Mouse (Mus musculus): ENCODE data around the gene Vipr1.
"Not testable (repeated sequence)": the region's sequence is repeated elsewhere in the genome, so short reads cannot be mapped to it uniquely, and the experiment has no call there.

Gene Vipr1

DNA sequence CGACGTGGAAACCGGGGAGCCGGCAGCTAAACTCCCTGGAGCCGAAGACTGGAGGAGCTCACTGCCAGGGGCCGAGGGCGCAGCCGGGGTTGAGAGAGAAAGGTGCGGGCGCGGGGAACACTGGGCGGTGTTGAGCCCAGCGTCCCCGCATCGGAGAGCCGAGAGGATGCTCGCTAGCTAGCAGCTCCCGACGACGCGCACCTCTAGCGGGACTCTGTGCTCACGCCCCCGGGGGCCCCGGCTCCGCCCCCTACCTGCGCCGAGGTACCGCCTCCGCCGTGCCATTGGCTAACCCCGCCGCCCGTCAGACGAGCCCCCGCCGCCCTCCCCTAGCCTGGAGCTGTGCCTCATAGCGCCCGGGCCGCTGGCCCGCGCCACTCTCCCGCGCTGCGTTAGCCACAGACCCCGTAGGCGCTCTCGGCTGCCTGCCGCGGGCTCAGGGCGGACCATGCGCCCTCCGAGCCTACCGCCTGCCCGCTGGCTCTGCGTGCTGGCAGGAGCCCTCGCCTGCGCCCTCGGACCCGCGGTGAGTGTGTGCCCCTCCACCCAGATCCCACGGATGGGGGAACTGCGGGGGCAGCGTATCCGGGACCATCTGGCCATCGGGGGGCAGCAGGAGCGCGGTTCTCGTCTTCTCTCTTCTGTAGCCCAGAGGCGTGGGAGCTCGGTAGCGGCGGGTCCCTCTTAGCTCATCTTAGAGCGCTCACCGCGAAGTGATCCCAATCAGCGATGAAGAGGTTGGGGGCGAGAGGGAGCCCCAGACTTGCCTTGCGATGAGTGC lies at the start of gene Vipr1:
Gene Vipr1, plus strand, starts transcription at position 316 of the 781 bp plus-strand sequence.
- peak; percentile 84 for DNase-seq (ENCODE audit: low spot score)

DNA sequence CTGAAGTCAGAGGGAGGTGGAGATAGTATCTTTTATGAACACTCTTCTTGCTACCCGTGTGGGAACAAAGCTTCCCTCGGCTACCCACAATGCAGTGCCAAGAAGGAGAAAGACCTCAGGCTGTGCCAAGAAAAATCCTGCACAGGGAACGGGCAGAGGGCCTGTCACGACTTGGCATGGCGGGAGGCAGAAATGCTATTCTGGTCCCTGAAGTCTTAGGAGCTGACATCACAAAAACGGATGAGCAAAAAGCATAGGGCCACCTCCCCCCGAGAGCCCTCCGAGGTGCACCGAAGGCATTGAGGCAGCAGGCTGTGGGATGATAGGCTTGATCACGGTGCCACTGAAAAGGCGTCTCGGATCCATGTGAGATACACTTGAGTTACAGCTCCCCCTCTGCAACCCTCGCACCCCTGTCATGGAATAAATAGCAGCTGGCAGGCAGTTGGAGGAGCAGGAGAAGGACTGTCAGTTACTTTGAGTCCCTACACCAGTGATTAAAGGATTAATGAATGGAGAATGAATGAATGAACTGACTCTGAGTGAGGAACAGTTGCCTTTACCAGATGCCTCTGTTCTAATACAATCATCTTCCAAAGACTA lies 49.5 kb upstream of the Vipr1 start:
- no peak for DNase-seq (ENCODE audit: low spot score)

DNA sequence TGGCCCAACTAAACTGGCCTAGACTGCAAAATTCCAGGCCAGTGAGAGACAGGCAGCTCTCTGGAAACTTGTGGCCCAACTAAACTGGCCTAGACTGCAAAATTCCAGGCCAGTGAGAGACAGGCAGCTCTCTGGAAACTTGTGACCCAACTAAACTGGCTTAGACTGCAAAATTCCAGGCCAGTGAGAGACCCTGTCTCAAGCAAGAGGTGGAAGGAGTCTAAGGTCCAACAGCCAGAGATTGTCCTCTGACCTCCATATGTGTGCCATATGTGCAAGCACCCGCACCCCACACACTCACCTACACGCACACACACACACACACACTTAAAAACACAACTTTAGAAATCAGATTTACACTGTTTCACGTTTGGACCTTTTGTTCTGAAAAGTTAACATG lies 48.7 kb upstream of the Vipr1 start:
- not testable (repeated sequence) for DNase-seq (ENCODE audit: low spot score)

DNA sequence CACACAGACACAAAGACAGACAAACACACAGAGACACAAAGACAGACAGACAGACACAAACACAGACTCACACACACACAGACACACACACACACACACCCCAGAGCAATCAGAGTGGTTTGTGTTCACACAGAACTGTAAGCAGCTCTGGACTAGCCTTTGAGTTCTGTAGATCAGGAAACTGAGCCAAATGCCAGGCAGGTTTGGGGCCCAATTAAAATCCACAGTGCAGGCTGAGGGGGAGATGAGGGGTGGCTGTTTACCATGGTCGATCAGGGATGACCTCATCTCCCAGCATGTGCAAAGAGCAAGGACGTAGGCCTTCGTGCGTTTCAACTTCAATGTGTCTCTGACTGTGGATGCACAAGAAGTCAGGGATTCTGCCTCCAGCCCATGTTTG lies 47.7 kb upstream of the Vipr1 start:
- no peak for DNase-seq (ENCODE audit: low spot score)

DNA sequence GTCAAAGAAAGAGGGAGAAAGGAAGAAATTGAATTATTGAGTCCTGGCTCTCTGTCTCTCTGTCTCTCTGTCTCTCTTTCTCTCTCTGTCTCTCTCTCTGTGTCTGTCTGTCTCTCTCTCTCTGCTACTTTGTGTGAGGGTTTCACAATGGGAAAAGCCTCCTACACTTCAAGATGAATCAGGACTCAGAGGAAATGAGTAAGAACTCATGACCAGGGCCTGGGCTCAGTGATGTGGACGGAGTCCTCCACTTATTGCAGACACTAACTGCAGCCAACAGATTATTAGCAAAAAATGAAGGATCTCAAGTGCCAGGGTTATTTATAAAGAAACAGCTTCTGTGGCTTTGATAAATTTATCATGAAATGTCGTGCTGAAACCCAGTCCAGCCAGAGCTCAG lies 44.4 kb upstream of the Vipr1 start:
- no peak for DNase-seq (ENCODE audit: low spot score)

DNA sequence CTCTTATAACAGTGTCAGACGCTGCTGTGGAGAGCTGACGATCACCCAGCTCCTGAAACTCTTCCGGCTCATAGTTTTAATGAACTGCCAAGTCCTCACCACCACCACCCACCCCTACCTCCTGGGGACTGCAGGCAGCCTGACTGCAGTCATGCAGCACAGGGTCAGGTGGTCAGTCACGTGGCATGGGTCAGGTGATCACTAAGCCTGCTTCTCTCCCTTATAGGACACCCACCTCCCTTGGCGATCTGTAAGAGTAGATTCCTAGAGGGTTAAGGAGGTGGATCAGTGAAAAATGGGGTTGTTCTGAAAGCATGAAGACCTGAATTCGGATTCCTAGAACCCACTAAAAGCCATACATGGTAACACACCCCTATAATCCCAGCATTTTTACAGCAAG lies 43.0 kb upstream of the Vipr1 start:
- no peak for DNase-seq (ENCODE audit: low spot score)

DNA sequence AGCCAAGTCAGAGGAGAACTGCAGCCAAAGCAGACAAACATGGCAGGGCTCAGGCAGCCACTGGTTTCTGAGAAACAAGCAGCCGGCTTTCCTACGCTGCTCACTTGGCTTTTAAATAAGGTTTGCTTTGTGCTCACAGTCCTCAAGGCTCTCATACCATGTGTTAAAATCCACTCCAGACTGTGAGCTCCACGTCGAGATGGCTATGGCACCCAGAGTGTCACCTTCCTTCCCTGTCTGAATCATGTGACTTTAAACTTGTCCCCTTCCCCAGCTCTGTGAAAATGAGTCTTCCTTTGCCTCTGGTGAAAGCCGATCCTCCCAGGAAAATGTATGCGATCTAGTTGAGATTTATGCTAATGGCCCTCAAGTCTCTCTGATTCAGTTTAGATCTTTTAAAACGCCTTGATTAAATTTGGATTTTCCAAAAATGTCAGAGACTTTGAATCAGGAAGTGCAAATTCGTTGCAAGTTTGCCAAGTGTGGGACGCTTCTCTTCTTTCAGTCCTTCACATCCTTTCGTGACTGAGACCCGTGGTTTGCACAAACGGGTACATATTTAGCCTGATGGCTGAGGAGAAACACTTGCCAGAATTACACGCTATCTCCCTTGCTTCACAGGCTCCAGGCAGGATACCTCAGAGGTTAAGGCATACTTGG lies 42.2 kb upstream of the Vipr1 start:
- DNase-seq (ENCODE audit: low spot score), result no peak

DNA sequence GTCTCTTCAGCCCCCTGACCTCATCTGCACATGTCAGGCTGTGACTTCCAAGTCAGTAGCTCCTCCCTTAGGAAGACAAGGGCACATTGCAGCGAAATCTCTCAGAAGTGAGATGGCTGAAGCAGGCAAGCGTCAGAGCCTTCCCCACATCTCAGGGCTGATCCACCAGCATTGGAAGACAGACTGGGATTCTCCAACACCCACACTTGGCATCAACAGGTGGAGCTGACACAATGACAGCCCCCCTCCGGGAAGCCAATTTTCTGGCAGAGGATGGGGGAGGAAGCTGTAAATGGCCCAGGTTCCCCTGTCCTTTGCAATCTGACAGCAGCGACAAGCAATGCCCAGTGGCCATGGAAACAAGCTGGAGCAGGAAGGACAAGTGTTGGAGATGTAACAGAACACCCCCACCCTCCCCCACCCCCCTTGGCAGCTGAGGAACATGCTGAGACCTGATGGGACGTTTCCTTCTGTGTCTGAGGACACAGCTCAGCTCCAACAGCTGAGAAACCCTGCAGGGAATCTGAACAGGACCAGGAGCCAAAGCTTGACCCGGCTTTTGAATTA lies 41.6 kb upstream of the Vipr1 start:
- DNase-seq (ENCODE audit: low spot score), result no peak

DNA sequence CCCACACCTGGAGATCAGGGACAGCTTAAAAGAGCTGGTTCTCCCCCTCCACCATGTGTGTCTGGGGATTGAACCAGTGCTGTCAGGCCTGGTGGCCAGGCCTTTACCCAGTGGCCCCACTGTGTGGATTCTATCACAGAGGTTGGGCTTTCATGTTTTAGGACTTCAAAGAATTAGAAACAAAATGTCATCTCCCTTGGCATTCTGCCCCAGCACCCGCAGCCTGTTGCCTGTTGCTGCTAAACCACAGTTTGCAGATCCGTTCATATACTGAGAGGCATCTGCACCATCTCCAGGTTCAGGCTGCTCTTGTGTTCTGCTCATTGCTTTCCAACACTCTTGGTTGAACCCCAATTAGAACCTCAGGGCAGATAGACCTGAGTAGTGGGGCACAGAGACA lies 40.1 kb upstream of the Vipr1 start:
- no peak for DNase-seq (ENCODE audit: low spot score)

DNA sequence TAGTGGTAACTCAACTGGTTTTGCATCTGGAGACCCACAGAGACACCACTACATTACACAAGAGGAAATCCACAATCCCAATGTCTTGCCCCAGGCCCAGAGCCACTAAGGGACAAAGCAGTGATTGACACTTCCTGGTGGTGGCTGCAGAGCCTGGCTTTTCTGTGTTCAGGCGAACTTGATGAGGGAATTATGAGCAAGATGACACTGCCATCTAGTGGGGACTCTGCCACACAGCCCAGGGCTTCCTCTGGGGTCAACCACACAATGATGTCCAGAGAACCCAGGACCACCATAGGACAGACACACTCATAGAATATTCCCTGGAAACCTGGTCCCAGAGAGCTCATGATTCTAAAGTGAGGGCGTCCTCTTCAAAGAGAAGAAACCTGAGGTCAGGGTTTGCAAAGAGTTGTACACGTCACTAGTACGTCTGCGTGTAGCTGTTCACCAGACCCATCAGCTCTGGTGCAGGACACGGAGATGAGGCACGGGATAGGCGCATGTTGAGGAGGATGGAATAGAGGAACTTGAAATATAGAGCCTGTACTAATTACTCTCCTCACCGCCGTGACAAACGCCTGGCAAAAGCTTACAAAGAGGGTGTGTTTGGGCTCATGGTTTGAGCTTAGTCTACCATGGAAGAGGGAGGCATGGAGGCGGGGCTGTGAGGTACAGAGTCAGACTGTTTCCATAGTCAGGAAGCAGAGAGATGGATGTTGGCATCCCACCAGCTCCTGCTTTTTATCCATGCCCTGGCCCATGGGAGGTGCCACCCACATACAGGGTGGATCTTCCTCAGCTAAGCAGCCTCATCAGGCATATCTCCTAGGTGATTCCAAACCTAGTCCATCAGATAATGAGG lies 36.9 kb upstream of the Vipr1 start:
- DNase-seq (ENCODE audit: low spot score), result peak; percentile 76

DNA sequence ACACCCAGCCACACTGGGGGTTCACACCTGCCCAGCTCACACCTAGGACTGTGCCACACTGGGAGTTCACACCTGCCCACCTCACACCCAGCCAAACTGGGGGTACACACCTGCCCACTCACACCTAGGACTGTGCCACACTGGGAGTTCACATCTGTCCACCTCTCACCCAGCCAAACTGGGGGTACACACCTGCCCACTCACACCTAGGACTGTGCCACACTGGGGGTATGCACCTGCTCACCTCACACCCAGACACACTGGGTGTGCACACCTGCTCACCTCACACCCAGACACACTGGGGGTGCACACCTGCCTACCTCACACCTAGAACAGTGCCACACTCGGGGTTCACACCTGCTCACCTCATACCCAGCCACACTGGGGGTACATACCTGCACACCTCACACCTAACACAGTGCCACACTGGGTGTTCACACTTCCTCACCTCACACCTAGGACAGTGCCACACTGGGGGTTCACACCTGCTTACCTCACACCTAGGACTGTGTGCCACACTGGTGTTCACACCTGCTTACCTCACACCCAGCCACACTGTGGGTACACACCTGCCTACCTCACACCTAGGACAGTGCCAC lies 35.9 kb upstream of the Vipr1 start:
- DNase-seq (ENCODE audit: low spot score), result no peak

DNA sequence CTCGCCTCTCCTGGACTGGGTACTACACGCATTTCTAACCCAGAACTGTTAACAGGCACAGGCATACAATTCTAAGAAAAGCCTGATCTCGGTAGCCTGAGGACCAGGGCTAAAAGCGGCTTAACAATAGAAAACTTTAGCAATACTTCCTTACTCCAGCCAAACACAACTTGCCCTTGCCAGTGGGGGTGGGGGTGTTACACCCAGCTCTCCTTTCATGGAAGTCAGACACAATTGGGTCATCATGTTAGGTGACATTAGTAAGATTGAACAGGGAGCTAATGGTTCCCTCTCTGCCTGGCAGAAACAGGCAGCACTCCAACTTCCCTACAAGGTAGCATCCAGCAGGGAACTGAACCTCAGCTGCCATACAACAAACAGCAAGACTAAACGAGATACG lies 33.1 kb upstream of the Vipr1 start:
- no peak for DNase-seq (ENCODE audit: low spot score)

DNA sequence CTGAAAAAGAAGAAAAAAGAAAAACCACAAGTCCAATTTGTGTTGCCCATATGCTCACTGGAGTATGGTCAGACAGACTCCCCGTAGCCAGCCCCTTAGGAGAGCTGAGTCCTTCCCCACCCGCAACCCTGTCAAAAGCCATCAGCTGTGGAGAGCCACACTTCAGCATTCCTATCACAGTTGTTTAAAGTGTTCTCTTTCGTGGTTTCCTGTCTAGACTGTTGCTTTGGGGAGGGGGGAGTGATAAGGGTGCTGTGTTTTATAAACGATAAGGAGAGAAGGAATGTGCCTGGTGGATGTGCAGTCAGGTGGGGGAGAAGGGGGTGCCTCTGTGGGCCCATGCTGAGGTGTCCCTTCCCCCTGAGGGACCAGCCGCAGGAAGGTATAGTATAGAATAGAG lies 29.3 kb upstream of the Vipr1 start:
- DNase-seq (ENCODE audit: low spot score), result no peak

DNA sequence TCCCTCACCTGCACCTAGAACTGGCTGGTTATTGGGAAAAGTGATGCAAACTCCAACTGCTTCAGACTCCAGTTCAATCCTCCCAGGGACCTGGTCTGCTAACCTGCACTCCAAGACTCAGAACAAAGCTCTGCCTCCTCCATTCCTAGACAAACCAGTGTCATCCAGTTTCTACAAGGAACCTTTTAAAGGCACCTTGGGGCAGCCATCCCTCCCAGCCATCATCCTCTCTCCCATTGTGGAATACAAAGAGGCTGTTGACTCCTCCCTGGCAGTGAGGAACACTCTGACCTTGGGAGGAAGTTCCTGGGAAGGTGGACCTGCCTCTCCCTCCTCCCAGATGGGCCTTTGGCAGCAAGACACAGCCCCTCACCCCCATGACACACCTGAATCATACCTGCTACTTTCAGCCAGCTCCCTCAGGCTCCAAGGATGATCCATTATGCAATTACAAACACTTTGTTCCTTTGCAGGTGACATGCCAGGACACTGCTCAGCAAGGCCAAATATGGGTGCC lies 28.2 kb upstream of the Vipr1 start:
- no peak for DNase-seq (ENCODE audit: low spot score)

DNA sequence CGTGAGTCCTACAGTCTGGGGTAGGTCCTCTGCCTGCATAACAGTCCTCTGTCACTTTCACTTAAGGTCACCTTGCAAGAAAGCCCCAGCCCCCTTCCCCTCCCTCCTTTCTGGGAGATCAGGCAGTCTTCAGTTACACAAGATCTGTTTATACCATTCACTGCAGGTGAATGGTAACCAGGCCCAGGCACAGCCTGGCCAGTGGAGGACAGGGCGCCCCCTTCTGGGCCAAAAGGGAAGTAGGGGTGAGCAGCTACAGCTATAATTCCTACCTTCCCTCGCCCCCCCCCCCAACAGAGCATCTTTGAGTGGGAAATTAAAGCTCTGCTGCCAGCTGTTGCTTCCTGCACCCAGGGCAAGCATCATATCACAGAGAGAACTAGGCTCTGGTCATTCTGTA lies 26.0 kb upstream of the Vipr1 start:
- DNase-seq (ENCODE audit: low spot score), result no peak

DNA sequence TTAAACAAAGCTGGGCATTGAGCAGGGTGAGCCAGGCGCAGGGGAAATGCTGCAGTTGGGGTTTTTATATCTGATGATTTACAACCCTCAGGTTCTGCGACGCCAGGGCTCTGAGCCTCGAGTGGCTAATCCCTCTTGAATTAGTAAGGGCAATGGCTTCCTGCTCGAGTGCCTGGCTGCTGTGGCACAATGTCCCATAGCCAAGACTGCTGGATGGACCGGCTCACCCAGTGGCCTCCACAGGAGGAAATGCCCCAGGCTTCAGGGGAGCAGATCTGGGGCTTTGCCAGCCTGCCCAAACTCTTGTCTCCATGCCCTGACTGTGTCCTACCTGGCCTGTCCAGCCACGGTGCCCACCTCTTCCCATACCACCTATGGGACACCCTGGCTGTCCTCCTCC lies 23.1 kb upstream of the Vipr1 start:
- DNase-seq (ENCODE audit: low spot score), result peak; percentile 48

DNA sequence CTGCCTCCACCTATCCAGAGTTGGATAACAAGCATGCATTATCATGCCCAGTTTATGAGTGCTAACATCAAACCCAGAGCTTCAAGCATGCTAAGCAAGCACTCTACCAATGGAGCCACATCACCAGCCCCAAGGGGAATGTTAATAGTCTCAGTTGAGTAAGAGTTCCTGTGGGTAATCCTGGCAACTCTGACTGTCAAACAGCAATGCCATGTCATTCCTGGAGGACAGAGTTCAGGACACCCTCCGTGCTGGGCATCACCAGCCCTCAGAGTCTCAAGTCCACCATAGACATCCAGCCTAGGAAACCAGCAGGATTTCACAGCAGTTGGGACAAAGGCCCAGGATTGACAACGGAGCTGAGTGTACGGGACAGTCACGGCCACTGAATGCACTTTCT lies 19.3 kb upstream of the Vipr1 start:
- no peak for DNase-seq (ENCODE audit: low spot score)

DNA sequence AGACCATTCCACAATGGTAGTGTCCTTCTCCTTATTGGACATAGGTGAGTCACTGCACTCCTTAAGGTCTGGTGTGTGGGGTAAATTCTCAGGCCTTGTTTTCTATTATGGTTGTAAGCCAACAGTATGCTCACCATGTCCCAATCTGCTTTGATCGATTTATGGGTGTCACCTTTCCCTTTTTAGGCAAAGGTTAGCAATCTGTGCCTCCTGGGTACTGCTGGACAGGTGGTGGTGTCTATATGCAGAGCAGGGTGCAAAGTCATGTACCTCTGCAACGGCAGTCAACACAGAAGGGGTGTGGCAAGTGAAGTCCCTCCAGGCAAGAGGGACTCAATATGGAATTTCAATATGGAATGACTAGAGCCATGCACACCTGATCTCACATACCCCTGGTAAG lies 17.6 kb upstream of the Vipr1 start:
- DNase-seq (ENCODE audit: low spot score), result no peak

DNA sequence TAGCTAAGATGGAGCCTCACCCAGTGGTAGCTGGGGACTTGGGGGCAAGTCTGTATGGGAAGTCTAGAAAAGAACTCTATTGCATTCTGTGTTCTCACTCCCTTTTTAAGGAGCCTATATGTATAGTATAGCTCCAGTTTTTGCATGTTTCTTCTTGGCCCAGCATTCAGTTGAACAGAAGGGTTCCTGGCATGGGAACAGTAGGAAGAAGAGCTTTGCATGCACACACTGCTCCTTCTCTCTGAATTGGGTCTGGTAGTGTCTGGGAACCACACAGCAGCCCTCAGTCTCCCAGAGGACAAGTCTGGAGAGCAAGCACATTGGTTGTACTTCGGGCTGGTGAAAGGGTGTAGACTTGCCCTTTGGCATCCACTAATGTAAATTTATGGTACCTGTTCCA lies 11.9 kb upstream of the Vipr1 start:
- no peak for DNase-seq (ENCODE audit: low spot score)

DNA sequence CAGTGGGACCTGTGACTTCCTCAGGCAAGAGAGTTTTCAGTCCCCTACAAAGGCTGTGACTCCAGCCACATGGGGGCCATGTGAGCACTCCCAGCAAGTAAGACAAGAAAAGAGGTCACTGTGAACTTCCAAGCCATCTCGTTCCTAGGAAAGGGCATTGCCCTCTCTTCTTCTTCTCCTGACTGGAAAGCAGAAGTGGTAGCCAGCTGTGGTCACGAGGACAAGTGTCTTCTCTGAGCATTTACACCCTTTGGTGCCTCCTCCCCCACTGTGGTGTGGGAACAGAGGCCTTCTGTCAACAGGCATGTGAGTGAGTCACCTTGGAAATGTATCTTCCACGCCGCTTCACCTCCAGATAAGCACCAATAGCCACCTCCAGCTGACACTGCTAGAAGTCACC lies 10.6 kb upstream of the Vipr1 start:
- no peak for DNase-seq (ENCODE audit: low spot score)

DNA sequence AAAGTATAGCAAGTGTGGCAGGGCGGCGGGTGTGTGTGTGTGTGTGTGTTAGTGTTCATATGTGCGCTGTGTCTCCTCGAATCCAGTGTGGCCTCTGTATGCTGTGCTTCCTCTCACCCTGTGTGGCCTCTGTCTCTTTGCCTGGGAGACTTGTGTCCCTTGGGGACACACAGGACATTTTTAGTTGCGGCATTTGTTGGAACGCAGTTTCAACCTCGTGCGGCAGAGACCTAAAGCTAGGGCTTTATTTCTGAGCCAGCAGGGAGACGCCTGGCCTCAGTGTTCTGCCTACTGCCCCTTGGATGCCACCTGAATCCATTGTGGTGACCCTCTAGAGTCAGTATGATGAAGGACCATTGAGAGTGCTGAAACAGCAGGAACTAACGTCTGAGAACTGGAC lies 9.6 kb upstream of the Vipr1 start:
- DNase-seq (ENCODE audit: low spot score), result no peak

DNA sequence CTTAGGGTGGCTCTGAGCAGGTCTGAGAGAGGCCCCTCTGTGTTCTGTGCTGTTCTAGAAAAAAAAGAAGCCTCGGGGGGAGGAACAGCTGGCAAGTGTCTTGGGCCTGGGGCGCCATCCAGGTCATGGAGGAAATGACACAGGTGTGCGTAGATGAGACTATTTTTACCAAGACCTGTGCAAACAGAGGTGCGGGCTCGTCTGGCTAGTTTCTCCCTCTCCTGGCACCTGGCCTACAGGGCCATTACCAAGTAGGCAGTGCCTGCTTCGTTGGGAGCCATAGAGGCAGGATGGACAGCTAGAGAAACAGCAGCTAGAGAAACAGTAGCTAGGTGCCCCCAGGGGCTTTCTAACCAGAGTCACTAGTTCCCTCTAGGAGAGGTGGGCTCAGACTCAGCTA lies 9.2 kb upstream of the Vipr1 start:
- DNase-seq (ENCODE audit: low spot score), result peak; percentile 53

Data from urinary bladder, postnatal 14 days (tissue).